Mouse (Mus musculus) regulatory T cell (primary cell): Measurements from ENCODE around the gene Mettl14.

Experiments
- in situ Hi-C: fragments of 300-600 bp; cut with MboI, MseI; formaldehyde crosslinking; loops from one replicate; pipeline ENCODE4 v1.15.1; 2025; ENCODE audit warnings: high pct_unique_total_duplicates

The Mettl14 gene

GRCm38 (mm10) chr3:123385486-123386156 is at the start of gene Mettl14:
Mettl14 (minus strand) TSS chr3:123386108.
- in situ Hi-C loops: loop anchor here (5.0 kb wide), 1 partner anchor 57 kb away; no protein-coding TSS in a partner anchor

- in situ Hi-C loops: no loop called here
Measured at GRCm38 (mm10) chr3:123433362-123433761, 47.5 kb upstream of the Mettl14 start.

GRCm38 (mm10) chr3:123431951-123432674 is 46.2 kb upstream of the Mettl14 start:
- in situ Hi-C loops: no loop called here

GRCm38 (mm10) chr3:123429597-123430458 is 43.9 kb upstream of the Mettl14 start:
- in situ Hi-C loops: no loop called here

- in situ Hi-C loops: no loop called here
Measured at GRCm38 (mm10) chr3:123428005-123428404, 42.1 kb upstream of the Mettl14 start.

GRCm38 (mm10) chr3:123425647-123426046 is 39.7 kb upstream of the Mettl14 start:
- in situ Hi-C loops: no loop called here

- in situ Hi-C loops: no loop called here
Measured at GRCm38 (mm10) chr3:123413173-123413572, 27.3 kb upstream of the Mettl14 start.

GRCm38 (mm10) chr3:123411821-123412578 is 26.1 kb upstream of the Mettl14 start:
- in situ Hi-C loops: no loop called here

- in situ Hi-C loops: no loop called here
Measured at GRCm38 (mm10) chr3:123404945-123405344, 19.0 kb upstream of the Mettl14 start.

- in situ Hi-C loops: no loop called here
Measured at GRCm38 (mm10) chr3:123397562-123398481, 11.9 kb upstream of the Mettl14 start.

- in situ Hi-C loops: no loop called here
Measured at GRCm38 (mm10) chr3:123395611-123396010, 9.7 kb upstream of the Mettl14 start.

- in situ Hi-C loops: no loop called here
Measured at GRCm38 (mm10) chr3:123391180-123391579, 5.3 kb upstream of the Mettl14 start.

GRCm38 (mm10) chr3:123386157-123386780 is 361 bp upstream of the Mettl14 start:
- in situ Hi-C loops: loop anchor here (5.0 kb wide), 1 partner anchor 56 kb away; no protein-coding TSS in a partner anchor

GRCm38 (mm10) chr3:123385118-123385485 is 806 bp downstream of the Mettl14 start:
- in situ Hi-C loops: loop anchor here (5.0 kb wide), 1 partner anchor 57 kb away; no protein-coding TSS in a partner anchor

GRCm38 (mm10) chr3:123384435-123384834 is 1.5 kb downstream of the Mettl14 start:
- in situ Hi-C loops: loop anchor here (5.0 kb wide), 1 partner anchor 123 kb away; no protein-coding TSS in a partner anchor

- in situ Hi-C loops: no loop called here
Measured at GRCm38 (mm10) chr3:123376562-123376961, 9.3 kb downstream of the Mettl14 start.

GRCm38 (mm10) chr3:123371766-123372535 is 14.0 kb downstream of the Mettl14 start:
- in situ Hi-C loops: no loop called here

GRCm38 (mm10) chr3:123370927-123371326 is 15.0 kb downstream of the Mettl14 start:
- in situ Hi-C loops: no loop called here

- in situ Hi-C loops: no loop called here
Measured at GRCm38 (mm10) chr3:123369161-123369560, 16.7 kb downstream of the Mettl14 start.
